Mouse (Mus musculus): Measurements from ENCODE around the gene Fez2. TPM values are rescaled to one million over a fixed set of nuclear protein-coding genes. Genes with fewer than 3 reads are reported as not detected.
A peak's percentile ranks its signal among the peaks of the same experiment; 100 is the strongest.

The Fez2 gene
- total RNA-seq (2018; cell fraction: chromatin; rRNA removed), result 10 to 100 TPM; 21.4 to 91.7 (median 51.8) TPM
- 100 to 1,000 TPM in 1 of 26 experiments, 10 to 100 TPM in 25; 39.3 to 100 (median 60.9) TPM for total RNA-seq (2018; cell fraction: cytosol; rRNA removed)
- 100 to 1,000 TPM in 1 of 26 experiments, 10 to 100 TPM in 25; 28.8 to 109 (median 58.2) TPM for total RNA-seq (2018; cell fraction: nucleus; rRNA removed)
- polyA plus RNA-seq (2018), result 61.6 to 83.8 TPM (median 65.2 TPM) in 3 replicates

DNA sequence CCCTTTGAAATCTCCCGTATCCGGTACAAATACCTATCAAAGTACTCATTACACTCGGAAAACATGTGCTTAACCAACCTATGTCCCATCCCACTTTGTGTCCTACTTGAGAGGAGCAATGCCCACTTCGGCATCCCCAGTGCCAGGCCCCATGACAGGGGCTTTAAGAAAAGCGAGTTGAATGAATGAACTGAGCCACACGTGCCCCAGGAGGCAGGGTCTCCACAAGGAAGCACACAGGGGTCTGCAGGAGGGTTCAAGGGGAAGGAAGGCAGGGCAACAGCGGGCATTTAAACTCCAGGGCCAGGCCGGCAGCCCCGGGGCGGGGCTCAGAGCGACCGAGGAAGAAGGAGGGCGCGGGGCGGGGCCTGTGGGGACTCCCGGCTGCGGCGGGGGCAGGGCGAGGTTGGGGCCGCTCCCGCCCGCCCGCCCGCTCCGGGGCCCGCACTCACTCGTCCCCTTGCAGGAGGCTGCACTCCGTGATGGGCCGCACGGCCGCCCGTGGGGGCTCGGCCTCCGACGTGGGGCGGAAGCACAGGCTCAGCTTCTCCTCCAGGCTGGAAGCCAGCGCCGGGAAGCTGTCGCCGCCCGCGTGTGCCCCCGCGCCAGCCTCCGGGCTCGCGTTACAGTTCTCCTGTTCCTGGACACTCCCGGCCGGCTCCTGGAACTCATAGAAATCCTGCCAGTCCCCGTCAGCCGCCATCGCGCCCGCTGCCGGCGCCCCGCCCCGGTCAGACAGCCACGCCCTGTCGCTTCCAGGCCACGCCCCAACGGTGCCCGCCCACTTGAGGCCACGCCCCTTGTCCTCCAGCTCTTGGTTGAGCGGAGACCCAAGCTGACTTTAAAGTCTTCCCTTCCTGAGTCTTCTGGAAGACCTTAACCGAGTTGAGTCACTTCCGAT, at the start of gene Fez2:
Gene Fez2, minus strand, starts transcription at position 772 of the 901 bp plus-strand sequence.
- Histone ChIP-seq H3K27ac (peak within 1 kb of the TSS; percentile 83), H3K79me2 (ENCODE audit: inconsistent target) (peaks cover 49% of the 10 kb centered on the region), H3K4me3 (ENCODE audit: inconsistent target) (peak within 1 kb of the TSS; percentile 77), H3K36me3 (ENCODE audit: inconsistent target) (0 out of 2 replicates have a peak, but pooled peaks cover under 1% of the 10 kb centered on the region)
- WGBS (ENCODE audit: missing documents), result under 1% methylated on average over 56 of the region's 67 CpGs

DNA sequence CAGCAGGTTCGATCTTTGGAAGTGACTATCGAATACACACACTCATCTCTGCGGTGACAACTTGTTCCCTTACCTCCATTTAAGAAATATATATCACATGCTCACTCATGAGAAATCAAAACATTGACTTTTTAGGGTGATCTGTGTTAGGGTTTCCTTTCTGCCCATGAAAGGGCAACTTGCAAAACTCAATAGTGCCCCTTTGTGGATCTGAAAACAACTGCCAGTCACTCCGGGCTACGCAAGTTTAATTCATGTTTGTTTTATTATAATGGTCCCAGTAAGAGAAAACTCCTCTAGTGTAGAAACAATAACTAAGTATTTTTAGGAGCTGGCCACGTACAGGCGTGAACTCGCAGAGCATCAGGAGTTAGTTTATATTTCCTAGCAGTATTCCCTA, 47.5 kb upstream of the Fez2 start:
- Histone ChIP-seq H3K79me2 (ENCODE audit: inconsistent target) (no peaks in the 10 kb centered on the region), H3K27ac (no peak overlapping the region), H3K36me3 (ENCODE audit: inconsistent target) (no peaks in the 10 kb centered on the region), H3K4me3 (ENCODE audit: inconsistent target) (no peak overlapping the region)
- WGBS (ENCODE audit: missing documents), result 87% methylated on average over 8 of the region's 8 CpGs

DNA sequence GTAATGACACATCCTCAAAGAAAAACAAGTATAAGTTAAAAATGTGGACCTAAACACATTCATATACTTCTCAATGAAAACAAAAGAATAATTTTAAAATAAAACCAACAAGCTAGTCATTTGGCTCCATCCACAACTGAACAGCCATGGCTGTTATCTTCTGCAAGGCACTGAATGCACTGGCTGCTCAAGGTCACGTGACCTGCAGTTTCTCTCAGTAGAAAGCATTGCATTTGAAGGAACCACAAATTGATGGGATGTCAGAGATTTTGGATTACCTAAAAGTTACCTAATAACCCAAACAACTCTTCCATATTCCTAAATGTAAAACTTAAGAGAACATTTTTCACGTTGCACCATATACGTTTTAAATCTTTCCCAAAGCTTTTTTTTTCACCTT, 47.1 kb upstream of the Fez2 start:
- WGBS (ENCODE audit: missing documents), result 76% methylated on average over 3 of the region's 3 CpGs

GRCm38 (mm10) chr17:78460140-78460539, 42.2 kb upstream of the Fez2 start:
- Histone ChIP-seq H3K79me2 (ENCODE audit: inconsistent target) (no peaks in the 10 kb centered on the region), H3K36me3 (ENCODE audit: inconsistent target) (no peaks in the 10 kb centered on the region), H3K27ac (no peak overlapping the region), H3K4me3 (ENCODE audit: inconsistent target) (no peak overlapping the region)
- 88% methylated on average over 8 of the region's 8 CpGs for WGBS (ENCODE audit: missing documents)

More for the DNA sequence above, 47.1 kb upstream of the Fez2 start:
- H3K36me3 ChIP-seq (ENCODE audit: inconsistent target), result no peaks in the 10 kb centered on the region
- no peaks in the 10 kb centered on the region for H3K79me2 ChIP-seq (ENCODE audit: inconsistent target)
- H3K27ac ChIP-seq, result no peak overlapping the region
- H3K4me3 ChIP-seq (ENCODE audit: inconsistent target), result no peak overlapping the region

DNA sequence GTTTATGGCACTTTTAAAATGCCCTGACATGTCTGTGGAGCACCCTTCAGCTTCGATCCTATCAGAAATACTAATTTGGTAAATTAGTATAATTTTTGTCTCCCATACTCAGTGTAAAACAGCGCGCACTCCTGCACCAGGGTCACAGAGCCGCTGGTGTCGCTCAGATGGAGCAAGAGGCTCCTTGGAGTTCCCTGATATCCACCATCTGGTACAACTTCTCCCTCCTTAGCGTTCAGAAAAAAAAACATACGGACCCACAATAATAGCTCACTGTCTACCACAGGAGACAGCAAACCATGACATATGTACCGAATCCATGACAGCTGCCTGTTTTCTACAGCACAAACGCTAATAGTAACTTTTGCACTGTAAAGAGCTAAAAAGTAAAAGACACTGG, 37.6 kb upstream of the Fez2 start:
- no peaks in the 10 kb centered on the region for H3K79me2 ChIP-seq (ENCODE audit: inconsistent target)
- 82% methylated on average over 9 of the region's 9 CpGs for WGBS (ENCODE audit: missing documents)

DNA sequence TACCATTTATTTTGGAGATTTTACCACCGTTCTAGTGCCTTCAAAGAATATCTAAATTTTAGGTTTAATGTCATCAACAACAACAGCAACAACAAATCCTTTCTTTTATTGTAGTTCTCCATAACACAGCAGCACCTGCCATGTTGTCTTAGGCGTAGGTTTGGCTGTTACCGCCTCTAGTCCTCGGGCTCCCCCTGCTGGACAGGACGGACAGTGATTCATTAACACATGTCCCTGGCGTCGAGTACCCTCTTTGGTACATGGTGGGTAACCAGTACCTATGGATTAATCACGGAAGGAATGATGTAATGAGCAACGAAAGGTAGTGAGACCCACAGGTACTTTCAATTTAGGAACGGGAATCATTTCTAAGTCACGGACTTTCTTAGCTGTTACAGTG, 37.2 kb upstream of the Fez2 start:
- WGBS (ENCODE audit: missing documents), result 29% methylated on average over 11 of the region's 11 CpGs
- no peaks in the 10 kb centered on the region for H3K79me2 ChIP-seq (ENCODE audit: inconsistent target)
- no peaks in the 10 kb centered on the region for H3K36me3 ChIP-seq (ENCODE audit: inconsistent target)
- H3K4me3 ChIP-seq (ENCODE audit: inconsistent target), result no peak overlapping the region
- H3K27ac ChIP-seq, result no peak overlapping the region

More for the DNA sequence above, 37.6 kb upstream of the Fez2 start:
- no peak overlapping the region for H3K27ac ChIP-seq
- H3K4me3 ChIP-seq (ENCODE audit: inconsistent target), result no peak overlapping the region
- no peaks in the 10 kb centered on the region for H3K36me3 ChIP-seq (ENCODE audit: inconsistent target)

DNA sequence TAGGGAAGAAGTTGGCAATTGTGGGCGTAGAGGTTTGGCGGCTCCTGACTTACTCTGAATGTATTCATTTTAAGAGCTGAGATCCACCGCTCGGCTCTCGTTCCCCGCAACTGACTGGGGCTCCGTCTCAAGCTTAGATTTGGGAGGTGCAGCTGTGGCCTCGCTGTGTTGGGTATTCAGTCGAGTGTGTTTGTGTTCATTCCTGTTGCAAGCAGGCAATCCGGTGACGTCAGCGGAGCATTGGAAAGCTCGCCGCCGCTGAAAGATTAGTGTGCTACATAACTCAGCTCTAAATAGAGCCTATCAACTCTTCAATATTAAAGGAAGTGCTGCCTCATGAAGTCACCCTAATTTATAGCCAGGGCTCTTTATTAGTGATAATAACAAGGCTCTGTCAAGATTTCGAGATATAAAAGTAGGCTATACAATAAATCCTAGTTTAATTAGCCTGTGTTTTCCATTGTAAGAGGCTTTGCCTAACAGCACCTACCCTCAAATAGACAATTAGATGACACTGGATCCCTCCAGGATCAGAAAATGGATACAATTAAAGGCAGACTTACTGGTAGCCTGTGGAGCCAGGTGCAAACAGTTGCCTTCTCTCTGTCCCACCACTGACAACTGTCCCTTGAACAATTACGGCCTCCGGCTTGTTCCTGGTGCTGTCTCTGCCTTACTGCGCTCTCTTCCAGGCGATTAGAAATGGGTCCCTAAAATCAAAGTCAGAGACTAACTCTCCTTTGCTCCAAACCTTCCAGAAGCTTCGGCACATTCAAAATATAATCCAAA, 36.4 kb upstream of the Fez2 start:
- whole genome bisulfite sequencing (ENCODE audit: missing documents), result 96% methylated on average over 21 of the region's 21 CpGs

GRCm38 (mm10) chr17:78453529-78453928, 35.6 kb upstream of the Fez2 start:
- Histone ChIP-seq H3K79me2 (ENCODE audit: inconsistent target) (no peaks in the 10 kb centered on the region), H3K4me3 (ENCODE audit: inconsistent target) (no peak overlapping the region)
- WGBS (ENCODE audit: missing documents), result 95% methylated on average over 4 of the region's 5 CpGs

More for the DNA sequence above, 36.4 kb upstream of the Fez2 start:
- Histone ChIP-seq H3K36me3 (ENCODE audit: inconsistent target) (no peaks in the 10 kb centered on the region), H3K4me3 (ENCODE audit: inconsistent target) (no peak overlapping the region), H3K27ac (no peak overlapping the region), H3K79me2 (ENCODE audit: inconsistent target) (no peaks in the 10 kb centered on the region)

DNA sequence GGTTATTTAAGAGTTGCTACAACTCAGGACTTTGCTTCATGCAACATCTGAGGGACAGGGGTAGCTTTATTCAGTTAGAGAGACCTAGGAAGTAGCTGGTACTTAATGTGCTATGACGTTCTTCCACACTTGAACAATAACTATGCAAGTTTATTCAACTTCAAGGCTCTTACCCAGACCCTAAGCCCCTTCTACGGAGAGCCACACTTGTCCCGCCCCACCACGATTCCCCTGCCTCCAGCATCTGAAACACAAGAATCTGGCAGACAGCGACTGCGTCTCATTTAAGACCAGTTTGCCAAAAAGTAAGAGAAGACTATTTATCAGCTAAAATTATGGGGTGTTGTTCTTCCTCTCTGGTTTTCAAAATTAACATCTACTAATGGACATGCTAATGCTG, 33.9 kb upstream of the Fez2 start:
- Histone ChIP-seq H3K79me2 (ENCODE audit: inconsistent target) (no peaks in the 10 kb centered on the region), H3K36me3 (ENCODE audit: inconsistent target) (no peaks in the 10 kb centered on the region)
- 87% methylated on average over 6 of the region's 6 CpGs for WGBS (ENCODE audit: missing documents)

More at GRCm38 (mm10) chr17:78453529-78453928, 35.6 kb upstream of the Fez2 start:
- Histone ChIP-seq H3K36me3 (ENCODE audit: inconsistent target) (no peaks in the 10 kb centered on the region), H3K27ac (no peak overlapping the region)

DNA sequence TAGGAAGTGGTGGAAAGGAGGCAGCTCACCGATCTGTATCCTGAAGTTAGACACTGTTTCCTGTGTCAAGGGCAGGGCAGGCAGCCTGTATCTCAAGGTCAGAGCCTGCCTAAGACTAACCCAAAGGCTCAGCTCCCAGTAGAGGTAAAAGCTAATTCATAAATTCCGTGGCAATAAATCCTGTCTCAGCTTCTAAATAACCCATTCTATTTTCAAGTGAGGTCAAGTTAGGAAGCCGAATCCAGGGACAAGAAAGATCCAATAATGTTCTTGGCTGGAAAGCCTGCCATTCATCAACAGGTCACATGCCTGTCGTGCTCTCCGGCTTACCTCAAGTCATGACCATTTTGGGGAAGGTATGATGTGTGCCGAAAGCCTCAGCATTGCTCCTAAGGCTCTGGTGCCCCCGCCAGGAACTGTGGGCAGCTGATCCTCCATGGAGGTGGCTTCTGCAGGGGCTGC, 33.4 kb upstream of the Fez2 start:
- Histone ChIP-seq H3K27ac (no peak overlapping the region), H3K79me2 (ENCODE audit: inconsistent target) (no peaks in the 10 kb centered on the region), H3K4me3 (ENCODE audit: inconsistent target) (no peak overlapping the region), H3K36me3 (ENCODE audit: inconsistent target) (no peaks in the 10 kb centered on the region)
- WGBS (ENCODE audit: missing documents), result 10% methylated on average over 7 of the region's 7 CpGs

More for the DNA sequence above, 33.9 kb upstream of the Fez2 start:
- no peak overlapping the region for H3K27ac ChIP-seq
- H3K4me3 ChIP-seq (ENCODE audit: inconsistent target), result no peak overlapping the region

DNA sequence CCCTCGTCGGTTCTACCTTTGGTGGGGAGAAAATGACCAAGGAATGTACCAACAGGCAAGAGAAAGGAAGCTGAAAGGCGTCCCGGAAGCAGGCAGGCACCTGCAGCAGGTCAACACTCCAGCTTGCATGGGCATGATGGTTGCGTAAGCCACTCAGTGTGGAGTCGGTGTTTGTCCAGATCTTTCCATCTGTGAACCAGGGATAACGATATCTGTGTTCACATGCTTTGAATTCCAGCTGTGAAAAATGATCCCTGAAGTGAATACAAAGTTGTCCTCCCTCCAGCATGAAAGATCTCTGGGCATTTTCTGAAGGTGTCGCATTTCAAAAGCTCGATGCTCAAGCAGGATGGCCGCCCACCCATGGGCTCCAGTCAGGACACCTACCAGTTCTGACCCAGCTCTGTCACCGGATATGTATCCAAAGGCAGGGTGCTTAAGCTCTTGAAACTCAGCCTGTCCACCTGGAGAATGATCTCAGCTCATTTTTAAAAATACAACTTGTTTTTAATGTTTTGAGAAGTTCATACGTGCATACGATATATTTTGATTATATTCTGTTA, 31.8 kb upstream of the Fez2 start:
- no peak overlapping the region for H3K27ac ChIP-seq
- H3K79me2 ChIP-seq (ENCODE audit: inconsistent target), result no peaks in the 10 kb centered on the region
- H3K4me3 ChIP-seq (ENCODE audit: inconsistent target), result no peak overlapping the region
- H3K36me3 ChIP-seq (ENCODE audit: inconsistent target), result no peaks in the 10 kb centered on the region
- 89% methylated on average over 13 of the region's 13 CpGs for WGBS (ENCODE audit: missing documents)

GRCm38 (mm10) chr17:78444826-78445225, 26.9 kb upstream of the Fez2 start:
- Histone ChIP-seq H3K79me2 (ENCODE audit: inconsistent target) (no peaks in the 10 kb centered on the region), H3K36me3 (ENCODE audit: inconsistent target) (no peaks in the 10 kb centered on the region), H3K27ac (no peak overlapping the region), H3K4me3 (ENCODE audit: inconsistent target) (no peak overlapping the region)
- 69% methylated on average over 7 of the region's 7 CpGs for WGBS (ENCODE audit: missing documents)

DNA sequence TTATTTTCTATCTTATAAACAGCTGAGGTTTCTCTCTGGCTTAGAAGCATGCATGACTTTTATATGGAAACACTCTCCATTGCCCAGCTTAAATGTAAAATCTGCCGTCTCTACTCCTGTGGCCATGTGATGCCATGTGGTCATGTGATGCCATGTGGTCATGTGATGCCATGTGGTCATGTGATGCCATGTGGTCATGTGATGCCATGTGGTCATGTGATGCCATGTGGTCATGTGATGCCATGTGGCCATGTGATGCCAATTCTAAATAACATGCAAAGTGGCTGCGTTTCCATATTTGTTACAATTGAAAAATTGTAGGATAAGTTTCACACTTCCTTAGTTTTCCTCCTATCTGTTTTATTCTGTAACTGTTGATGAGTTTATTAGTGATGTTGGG, 22.8 kb upstream of the Fez2 start:
- WGBS (ENCODE audit: missing documents), result 97% methylated on average over 2 of the region's 2 CpGs
- Histone ChIP-seq H3K4me3 (ENCODE audit: inconsistent target) (no peak overlapping the region), H3K36me3 (ENCODE audit: inconsistent target) (no peaks in the 10 kb centered on the region), H3K27ac (no peak overlapping the region), H3K79me2 (ENCODE audit: inconsistent target) (no peaks in the 10 kb centered on the region)

- WGBS (ENCODE audit: missing documents), result 96% methylated on average over 4 of the region's 4 CpGs
- Histone ChIP-seq H3K79me2 (ENCODE audit: inconsistent target) (no peaks in the 10 kb centered on the region), H3K36me3 (ENCODE audit: inconsistent target) (no peaks in the 10 kb centered on the region)
Observed at GRCm38 (mm10) chr17:78437161-78437560, 19.2 kb upstream of the Fez2 start.

More at GRCm38 (mm10) chr17:78437161-78437560, 19.2 kb upstream of the Fez2 start:
- H3K27ac ChIP-seq, result no peak overlapping the region
- no peak overlapping the region for H3K4me3 ChIP-seq (ENCODE audit: inconsistent target)

Data from macrophage (primary cell).